Mouse (Mus musculus) forebrain, postnatal 0 days (tissue): ENCODE data around the gene Galnt6. TPM values are rescaled to one million over a fixed set of nuclear protein-coding genes. Genes with fewer than 3 reads are reported as not detected.
A peak's percentile ranks its signal among the peaks of the same experiment; 100 is the strongest.

Experiments
- ATAC-seq: fragments of 200-750 bp; cut with Nextera tagmentation; 2 replicates; pipeline ENCODE4 v1.8.0; 2017; ENCODE audit warnings: mild to moderate bottlenecking, moderate library complexity
- DNase-seq: peaks from one replicate; pipeline ENCODE4 v3.0.0-alpha.2; 2015
- H3K27ac ChIP-seq: fragments of 300-500 bp; sonication (generic); 2 replicates; pipeline ENCODE4 v1.5.1; 2014; ENCODE audit warnings: low read depth, mild to moderate bottlenecking, antibody characterized with exemption, low read length, moderate library complexity, mixed read lengths
- H3K27me3 ChIP-seq: fragments of 300-500 bp; sonication (generic); 2 replicates; pipeline ENCODE4 v1.6.1; 2014; ENCODE audit warnings: mild to moderate bottlenecking, low read length, mixed read lengths; ENCODE audit not compliant: insufficient read depth
- H3K36me3 ChIP-seq: fragments of 300-500 bp; sonication (generic); 2 replicates; pipeline ENCODE4 v1.6.1; 2014; ENCODE audit warnings: mild to moderate bottlenecking, moderate library complexity; ENCODE audit not compliant: insufficient read depth
- H3K4me1 ChIP-seq: fragments of 300-500 bp; sonication (generic); 2 replicates; pipeline ENCODE4 v1.6.1; 2014; ENCODE audit warnings: antibody characterized with exemption; ENCODE audit not compliant: insufficient read depth
- H3K4me2 ChIP-seq: fragments of 300-500 bp; sonication (generic); 2 replicates; pipeline ENCODE4 v1.6.1; 2014; ENCODE audit warnings: low read depth, mild to moderate bottlenecking, moderate library complexity
- H3K4me3 ChIP-seq: fragments of 300-500 bp; sonication (generic); 2 replicates; pipeline ENCODE4 v1.5.1; 2014; ENCODE audit warnings: low read depth, low read length, mixed read lengths
- H3K9ac ChIP-seq: fragments of 300-500 bp; sonication (generic); 2 replicates; pipeline ENCODE4 v1.6.1; 2014; ENCODE audit warnings: mild to moderate bottlenecking
- H3K9me3 ChIP-seq: fragments of 300-500 bp; sonication (generic); 2 replicates; pipeline ENCODE4 v1.6.1; 2016; ENCODE audit warnings: low read length
- CTCF ChIP-seq: sonication (generic); IDR thresholded peaks from 2 replicates; pipeline ENCODE4 v1.5.1; 2016; ENCODE audit warnings: antibody characterized with exemption, control low read depth, low read depth
- WGBS: fragments of 180-500 bp; shearing (Covaris S2); extraction: QIAGEN DNeasy Blood & Tissue Kit; methylation state at CpG from one replicate; pipeline ENCODE4 v1.1.7; 2014; 5-methylcytosine and 5-hydroxymethylcytosine counted together
- polyA plus RNA-seq: library from polyadenylated mRNA; unstranded; fragments of >200 nt; fragmentation: Nextera tagmentation; extraction: Ambion mirVana; gene quantifications from 2 replicates; pipeline ENCODE4 v1.2.1, GENCODE M21; 2015
- total RNA-seq: library from RNA; depleted of rRNA; stranded (reverse); fragments of >200 nt; gene quantifications from 2 replicates; pipeline ENCODE4 v1.2.3, GENCODE M21; 2014

Galnt6 gene
- total and polyA plus RNA-seq, 2 experiments from 2014 or later: 0.47 to 1.5 TPM

DNA sequence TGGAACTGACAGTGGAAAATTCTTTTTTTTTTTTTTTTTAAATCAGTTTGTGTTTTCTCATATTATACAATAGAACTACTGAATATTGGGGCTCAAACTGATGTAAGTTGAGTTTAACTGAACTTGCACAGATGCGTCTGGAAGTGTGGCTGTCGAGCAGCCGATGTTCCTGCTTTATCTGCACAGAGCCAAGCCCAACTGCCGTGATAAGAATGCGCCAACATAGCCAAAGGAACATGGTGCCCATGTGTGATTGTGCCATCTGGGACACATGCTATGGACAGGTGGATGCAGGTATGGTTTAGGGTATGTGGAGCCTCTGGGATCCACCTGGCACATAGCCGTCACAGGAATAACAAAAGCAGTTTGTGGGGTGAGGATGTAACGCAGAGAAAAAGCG, 43.3 kb downstream of the Galnt6 start:
- H3K4me3 ChIP-seq: no peak overlapping the region
- no peak overlapping the region for H3K27ac ChIP-seq
- ATAC-seq (no peak), DNase-seq (peak; percentile 13)
- no peaks in the 10 kb centered on the region for H3K27me3 ChIP-seq
- no peaks in the 10 kb centered on the region for H3K36me3 ChIP-seq
- peaks cover 4% of the 10 kb centered on the region; the same call in 1 of the 2 replicates for H3K9me3 ChIP-seq
- no peaks in the 10 kb centered on the region for H3K4me1 ChIP-seq
- WGBS: 82% methylated on average over 8 of the region's 8 CpGs
- H3K9ac ChIP-seq: no peak overlapping the region
- TF ChIP-seq CTCF: no peak
- H3K4me2 ChIP-seq: no peak overlapping the region

DNA sequence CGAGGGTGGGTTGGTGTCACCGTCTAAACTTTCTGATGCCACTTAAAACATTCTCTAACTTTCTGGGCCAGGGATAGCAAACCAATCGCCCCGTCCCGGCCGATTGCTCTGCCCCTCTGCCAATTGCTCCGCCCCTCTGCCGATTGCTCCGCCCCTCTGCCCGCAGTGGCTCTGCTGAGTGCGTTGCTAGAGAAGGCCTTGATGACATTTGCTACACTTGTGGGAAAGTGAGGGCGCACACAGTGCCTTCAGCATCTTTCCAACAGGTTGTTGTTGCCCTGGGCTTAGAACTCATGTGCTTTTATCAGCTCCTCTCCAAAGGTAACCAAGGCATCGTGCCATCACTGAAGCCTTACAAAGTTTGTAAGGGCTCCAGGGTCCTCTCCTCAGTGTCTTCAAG, 43.9 kb downstream of the Galnt6 start:
- H3K36me3 ChIP-seq: no peaks in the 10 kb centered on the region
- DNase-seq: no peak
- no peak for ATAC-seq
- H3K27ac ChIP-seq: no peak overlapping the region
- no peak for TF ChIP-seq CTCF
- H3K4me2 ChIP-seq: no peak overlapping the region
- no peaks in the 10 kb centered on the region for H3K27me3 ChIP-seq
- H3K4me3 ChIP-seq: no peak overlapping the region
- H3K9ac ChIP-seq: no peak overlapping the region
- H3K4me1 ChIP-seq: no peaks in the 10 kb centered on the region
- WGBS: 21% methylated on average over 13 of the region's 13 CpGs
- peaks cover 2% of the 10 kb centered on the region; the same call in 1 of the 2 replicates for H3K9me3 ChIP-seq

DNA sequence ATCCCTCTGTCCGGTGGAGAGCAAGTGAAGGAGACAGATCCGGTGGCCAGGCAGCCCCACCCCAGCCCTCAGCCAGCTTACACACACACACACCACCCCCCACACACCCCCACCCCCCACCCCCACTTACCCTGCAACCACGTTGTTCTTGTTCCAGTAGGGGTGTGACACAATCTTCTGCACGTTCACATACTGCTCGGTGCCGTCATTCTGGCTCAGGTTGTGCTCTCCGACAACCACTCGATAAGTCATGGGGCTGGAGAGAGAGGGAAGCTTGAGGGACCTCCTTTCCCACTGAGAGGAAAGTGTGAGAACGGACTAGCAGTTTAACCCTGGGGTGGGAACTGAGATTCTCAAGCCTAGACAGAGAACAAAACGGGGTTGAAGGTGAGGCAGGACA, 44.7 kb downstream of the Galnt6 start:
- no peak overlapping the region for H3K4me2 ChIP-seq
- no peaks in the 10 kb centered on the region for H3K27me3 ChIP-seq
- H3K9me3 ChIP-seq: no peaks in the 10 kb centered on the region
- H3K4me3 ChIP-seq: no peak overlapping the region
- H3K27ac ChIP-seq: no peak overlapping the region
- no peaks in the 10 kb centered on the region for H3K36me3 ChIP-seq
- ATAC-seq: no peak
- no peaks in the 10 kb centered on the region for H3K4me1 ChIP-seq
- no peak for DNase-seq
- WGBS: 69% methylated on average over 10 of the region's 10 CpGs
- no peak for TF ChIP-seq CTCF
- no peak overlapping the region for H3K9ac ChIP-seq

DNA sequence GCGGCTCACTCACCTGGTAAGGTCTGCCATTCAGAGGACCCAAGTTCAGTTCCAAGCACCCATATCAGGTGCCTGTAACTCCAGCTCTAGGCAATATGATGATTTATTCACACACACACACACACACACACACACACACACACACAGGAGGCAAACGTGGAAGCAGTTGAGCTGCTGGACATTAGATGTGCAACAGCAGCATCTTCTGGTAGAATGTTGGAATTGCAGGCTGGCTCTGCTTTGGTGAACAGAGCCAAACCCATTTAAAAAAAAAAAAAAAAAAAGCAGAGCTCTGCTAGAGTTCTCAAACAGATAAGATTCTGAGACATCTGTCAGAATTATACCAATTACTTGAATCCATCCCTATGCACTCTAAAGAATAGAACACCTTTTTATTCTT, 46.1 kb downstream of the Galnt6 start:
- WGBS: 47% methylated on average over 2 of the region's 2 CpGs
- peak; percentile 91 for TF ChIP-seq CTCF
- DNase-seq (peak; percentile 86), ATAC-seq (peak; percentile 29; the same call in 1 of the 2 replicates)
- Histone ChIP-seq H3K36me3 (no peaks in the 10 kb centered on the region), H3K9ac (no peak overlapping the region), H3K9me3 (no peaks in the 10 kb centered on the region), H3K27me3 (no peaks in the 10 kb centered on the region), H3K27ac (no peak overlapping the region), H3K4me3 (no peak overlapping the region), H3K4me1 (no peaks in the 10 kb centered on the region), H3K4me2 (no peak overlapping the region)

DNA sequence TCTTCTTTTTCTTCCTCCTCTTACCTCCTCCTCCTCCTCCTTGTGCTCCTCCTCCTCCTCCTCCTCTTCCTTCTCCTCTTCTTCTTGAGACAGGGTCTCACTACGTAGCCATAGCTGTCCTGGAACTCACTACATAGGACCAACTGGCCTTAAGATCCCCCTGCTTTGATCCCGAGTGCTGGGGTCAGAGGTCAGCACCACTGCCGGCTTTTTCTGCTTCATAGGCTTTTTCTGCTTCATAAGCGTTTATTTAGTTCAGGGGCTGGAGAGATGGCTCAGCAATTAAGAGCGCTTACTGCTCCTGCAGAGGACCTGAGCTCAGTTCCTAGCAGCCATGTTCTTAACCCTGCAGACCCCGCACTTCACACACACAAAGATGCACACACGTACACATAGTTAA, 47.4 kb downstream of the Galnt6 start:
- Histone ChIP-seq H3K36me3 (no peaks in the 10 kb centered on the region), H3K4me1 (no peaks in the 10 kb centered on the region), H3K4me3 (no peak overlapping the region), H3K9ac (no peak overlapping the region), H3K27ac (no peak overlapping the region), H3K9me3 (no peaks in the 10 kb centered on the region), H3K4me2 (no peak overlapping the region), H3K27me3 (no peaks in the 10 kb centered on the region)
- DNase-seq (no peak), ATAC-seq (no peak)
- WGBS: 38% methylated on average over 7 of the region's 7 CpGs
- no peak for TF ChIP-seq CTCF

DNA sequence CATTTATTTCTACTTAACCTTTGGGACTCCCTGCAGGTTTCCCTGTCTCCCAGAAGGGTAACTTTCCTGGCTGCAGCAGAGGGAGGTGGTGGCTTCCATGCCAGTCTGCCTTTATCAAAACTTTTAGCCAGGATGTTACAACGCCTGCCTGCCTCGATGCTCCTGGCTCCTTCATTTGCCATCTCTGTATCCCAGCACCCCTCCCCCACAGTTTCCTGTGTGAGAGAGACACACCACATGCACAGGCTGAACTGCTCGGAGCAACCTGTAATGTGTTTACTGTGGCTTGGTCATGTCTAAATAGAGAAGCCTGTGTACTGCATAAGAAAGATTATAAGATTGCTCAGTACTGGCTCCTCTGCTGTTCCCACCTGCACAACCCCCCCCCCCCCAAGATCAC, 48.8 kb downstream of the Galnt6 start:
- DNase-seq (no peak), ATAC-seq (no peak)
- no peak overlapping the region for H3K27ac ChIP-seq
- no peak for TF ChIP-seq CTCF
- H3K9me3 ChIP-seq: no peaks in the 10 kb centered on the region
- no peak overlapping the region for H3K4me3 ChIP-seq
- no peaks in the 10 kb centered on the region for H3K4me1 ChIP-seq
- 44% methylated on average over 3 of the region's 3 CpGs for WGBS
- no peak overlapping the region for H3K9ac ChIP-seq
- no peaks in the 10 kb centered on the region for H3K27me3 ChIP-seq
- H3K4me2 ChIP-seq: no peak overlapping the region
- no peaks in the 10 kb centered on the region for H3K36me3 ChIP-seq

DNA sequence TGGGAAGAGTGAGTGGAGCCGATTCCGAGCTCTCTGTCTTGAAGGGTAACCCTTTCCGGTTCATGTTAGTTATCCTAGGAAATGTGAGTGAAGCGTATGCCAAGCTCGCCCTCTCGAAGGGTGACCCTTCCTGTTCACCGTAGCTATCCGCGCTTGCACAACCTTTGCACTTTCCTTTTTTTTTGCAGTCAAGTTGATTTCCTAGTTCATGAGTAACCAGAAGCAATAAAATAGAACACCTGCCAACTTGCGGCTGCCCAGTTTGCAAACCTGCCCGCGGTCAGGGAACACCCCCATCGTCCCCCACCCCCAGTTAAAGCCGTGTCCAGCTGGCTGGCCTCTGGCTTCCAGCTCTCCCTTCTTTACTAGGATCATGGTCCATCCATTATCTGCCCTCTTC, 50.2 kb downstream of the Galnt6 start:
- Histone ChIP-seq H3K4me1 (no peaks in the 10 kb centered on the region), H3K9me3 (no peaks in the 10 kb centered on the region), H3K4me3 (no peak overlapping the region), H3K27ac (no peak overlapping the region), H3K36me3 (no peaks in the 10 kb centered on the region), H3K27me3 (no peaks in the 10 kb centered on the region), H3K9ac (no peak overlapping the region), H3K4me2 (no peak overlapping the region)
- no peak for TF ChIP-seq CTCF
- 94% methylated on average over 14 of the region's 14 CpGs for WGBS
- ATAC-seq (no peak), DNase-seq (no peak)

DNA sequence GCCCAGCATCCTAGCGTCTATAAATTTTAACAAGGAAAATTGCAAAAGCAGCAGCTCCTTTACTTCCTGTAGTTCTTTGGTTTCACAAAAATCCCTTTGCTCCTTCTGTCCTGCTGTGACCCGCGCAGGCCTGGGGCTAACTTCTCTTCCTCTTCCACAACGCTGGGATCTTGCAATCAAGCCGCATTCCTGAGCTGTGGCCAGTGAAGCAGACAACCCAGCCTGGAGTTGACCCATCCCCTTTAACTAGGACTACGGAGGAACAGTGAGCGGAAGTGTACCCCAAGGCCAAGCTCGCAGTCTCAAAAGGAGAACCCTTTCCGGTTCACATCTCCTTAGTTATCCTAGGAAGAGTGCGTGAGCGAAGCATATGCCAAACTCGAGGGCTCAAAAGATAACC, 50.6 kb downstream of the Galnt6 start:
- no peaks in the 10 kb centered on the region for H3K9me3 ChIP-seq
- no peaks in the 10 kb centered on the region for H3K27me3 ChIP-seq
- H3K36me3 ChIP-seq: no peaks in the 10 kb centered on the region
- WGBS: 86% methylated on average over 12 of the region's 12 CpGs
- DNase-seq: no peak
- TF ChIP-seq CTCF: no peak
- ATAC-seq: no peak
- no peaks in the 10 kb centered on the region for H3K4me1 ChIP-seq
- H3K4me3 ChIP-seq: no peak overlapping the region
- H3K9ac ChIP-seq: no peak overlapping the region
- no peak overlapping the region for H3K27ac ChIP-seq
- no peak overlapping the region for H3K4me2 ChIP-seq
